Mouse (Mus musculus): ENCODE data around the gene Mycn. TPM values are rescaled to one million over a fixed set of nuclear protein-coding genes. Genes with fewer than 3 reads are reported as not detected.

Gene Mycn
- polyA plus RNA-seq, 1 experiment from 2014 or later, result 141 TPM

DNA sequence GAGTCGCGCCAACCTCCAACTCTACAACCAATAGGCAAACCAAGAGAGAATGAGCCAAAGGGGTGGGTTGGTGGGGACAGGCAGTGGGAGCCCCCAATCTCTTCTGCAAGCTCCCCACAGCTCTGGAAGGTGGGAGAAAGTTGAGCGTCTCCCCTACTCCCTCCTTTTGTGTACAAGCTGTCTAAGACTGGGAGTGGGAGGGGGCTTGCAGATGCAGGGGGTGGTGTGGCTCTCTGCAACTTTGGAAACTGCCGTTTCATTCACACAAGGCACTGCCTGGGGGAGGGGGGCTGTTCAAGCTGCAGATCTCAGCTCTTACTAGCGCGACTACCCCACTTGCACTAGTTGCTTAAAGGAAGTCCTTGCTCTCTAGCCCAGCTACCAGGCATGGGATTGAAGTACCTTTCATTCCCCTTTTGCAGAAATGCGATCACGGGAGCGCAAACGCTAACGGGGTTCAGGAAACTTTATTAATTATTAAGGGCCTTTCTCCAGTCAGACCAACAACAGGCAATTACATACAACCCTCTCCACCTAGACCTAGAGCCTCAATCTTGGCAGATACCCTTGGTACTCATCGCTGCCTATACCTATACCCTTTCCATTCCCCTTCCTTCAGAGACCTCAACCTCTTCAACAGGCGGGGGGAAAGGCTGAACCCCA lies 1.1 kb downstream of the Mycn start:
- Histone ChIP-seq H3K9ac (peak overlapping the region; percentile 88), H3K36me3 (replicated peaks) (peaks cover 27% of the 10 kb centered on the region), H3K27me3 (no peaks in the 10 kb centered on the region), H3K4me2 (peak overlapping the region; percentile 71), H3K27ac (peak overlapping the region; percentile 98), H3K4me3 (replicated peaks) (peak overlapping the region; percentile 78), H3K4me1 (peaks cover 28% of the 10 kb centered on the region), H3K9me3 (no peaks in the 10 kb centered on the region)
- WGBS, result 0% methylated on average over 13 of the region's 13 CpGs
- ATAC-seq (ENCODE audit: low FRiP score), result peak; percentile 15; the same call in 1 of the 2 replicates

DNA sequence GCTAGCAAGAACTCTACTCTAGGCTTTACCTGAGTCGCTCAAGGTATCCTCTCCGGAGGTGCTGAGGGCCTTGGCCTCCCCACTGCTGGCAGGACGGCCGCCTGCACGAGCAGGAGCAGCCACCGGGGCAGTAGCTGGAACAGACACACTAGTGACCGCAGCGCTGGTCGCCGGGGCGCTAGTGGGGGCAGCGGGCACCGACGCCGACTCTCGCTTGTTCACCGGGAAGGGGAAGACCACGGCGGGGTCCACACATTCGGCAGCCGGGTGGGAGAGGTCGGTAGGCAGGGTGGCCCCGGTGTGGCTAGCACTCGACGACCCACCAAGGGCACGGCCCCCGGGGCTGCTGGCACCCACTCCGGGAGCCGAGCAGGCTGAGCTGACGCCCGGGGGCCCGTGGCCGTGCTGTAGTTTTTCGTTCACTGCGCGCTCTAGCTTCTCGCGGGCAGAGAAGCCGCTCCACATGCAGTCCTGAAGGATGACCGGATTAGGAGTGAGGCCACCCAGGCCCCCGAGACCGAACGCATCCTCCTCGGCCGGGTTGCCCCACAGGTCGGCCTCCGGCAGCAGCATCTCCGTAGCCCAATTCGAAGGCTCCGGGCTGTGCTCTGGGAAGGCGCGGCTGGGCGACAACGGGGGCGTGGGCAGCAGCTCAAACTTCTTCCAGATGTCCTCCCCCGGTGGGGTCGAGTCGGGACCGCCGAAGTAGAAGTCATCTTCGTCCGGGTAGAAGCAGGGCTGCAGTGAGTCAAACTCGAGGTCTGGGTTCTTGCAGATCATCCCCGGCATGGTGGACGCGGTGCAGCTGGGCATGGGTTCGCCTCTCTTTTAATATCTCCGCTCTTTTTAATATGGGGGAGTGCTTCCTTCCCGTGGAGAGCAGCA lies 1.9 kb downstream of the Mycn start:
- peak overlapping the region; percentile 88 for H3K9ac ChIP-seq
- no peak for ATAC-seq (ENCODE audit: low FRiP score)
- H3K27me3 ChIP-seq, result no peaks in the 10 kb centered on the region
- H3K27ac ChIP-seq, result peak overlapping the region; percentile 98
- H3K4me3 ChIP-seq (replicated peaks), result peak overlapping the region; percentile 78
- H3K4me1 ChIP-seq, result peaks cover 28% of the 10 kb centered on the region
- WGBS, result under 1% methylated on average over 69 of the region's 69 CpGs
- H3K9me3 ChIP-seq, result no peaks in the 10 kb centered on the region
- H3K4me2 ChIP-seq, result peak overlapping the region; percentile 71
- peaks cover 33% of the 10 kb centered on the region for H3K36me3 ChIP-seq (replicated peaks)

DNA sequence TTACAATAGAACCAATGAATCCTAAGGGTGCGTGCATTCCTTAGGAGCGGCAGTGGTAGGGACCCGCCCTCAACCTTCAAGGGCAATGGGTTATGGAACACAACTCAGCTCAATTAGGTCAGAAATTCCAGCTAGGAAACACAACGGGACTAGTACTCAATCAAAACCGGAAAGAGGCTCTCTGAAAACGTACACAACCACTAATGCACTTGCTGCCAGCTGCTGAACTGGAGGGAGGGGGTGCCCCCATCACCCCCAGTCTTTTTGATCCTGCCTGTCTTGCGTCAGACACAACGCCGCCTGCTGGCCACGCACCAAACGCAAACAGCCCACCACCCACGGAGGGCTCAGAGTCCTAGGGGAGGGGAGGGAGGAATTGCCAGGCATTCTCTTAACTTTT lies 2.9 kb downstream of the Mycn start:
- peak overlapping the region; percentile 71 for H3K4me2 ChIP-seq
- H3K27ac ChIP-seq, result peak overlapping the region; percentile 98
- H3K27me3 ChIP-seq, result no peaks in the 10 kb centered on the region
- peak overlapping the region; percentile 78 for H3K4me3 ChIP-seq (replicated peaks)
- H3K36me3 ChIP-seq (replicated peaks), result peaks cover 41% of the 10 kb centered on the region
- peak; percentile 28; the same call in 1 of the 2 replicates for ATAC-seq (ENCODE audit: low FRiP score)
- H3K4me1 ChIP-seq, result peaks cover 28% of the 10 kb centered on the region
- under 1% methylated on average over 12 of the region's 12 CpGs for WGBS
- H3K9me3 ChIP-seq, result no peaks in the 10 kb centered on the region
- H3K9ac ChIP-seq, result peak overlapping the region; percentile 88

- H3K4me1 ChIP-seq, result peaks cover 26% of the 10 kb centered on the region
- H3K27me3 ChIP-seq, result no peaks in the 10 kb centered on the region
- peaks cover 41% of the 10 kb centered on the region for H3K36me3 ChIP-seq (replicated peaks)
- H3K9ac ChIP-seq, result peak overlapping the region; percentile 88
- H3K9me3 ChIP-seq, result no peaks in the 10 kb centered on the region
- H3K27ac ChIP-seq, result peak overlapping the region; percentile 98
- no peak for ATAC-seq (ENCODE audit: low FRiP score)
- H3K4me3 ChIP-seq (replicated peaks), result peak overlapping the region; percentile 78
- peak overlapping the region; percentile 71 for H3K4me2 ChIP-seq
- WGBS, result 2% methylated on average over 7 of the region's 7 CpGs
Measured at GRCm38 (mm10) chr12:12938361-12938760, 3.4 kb downstream of the Mycn start.

DNA sequence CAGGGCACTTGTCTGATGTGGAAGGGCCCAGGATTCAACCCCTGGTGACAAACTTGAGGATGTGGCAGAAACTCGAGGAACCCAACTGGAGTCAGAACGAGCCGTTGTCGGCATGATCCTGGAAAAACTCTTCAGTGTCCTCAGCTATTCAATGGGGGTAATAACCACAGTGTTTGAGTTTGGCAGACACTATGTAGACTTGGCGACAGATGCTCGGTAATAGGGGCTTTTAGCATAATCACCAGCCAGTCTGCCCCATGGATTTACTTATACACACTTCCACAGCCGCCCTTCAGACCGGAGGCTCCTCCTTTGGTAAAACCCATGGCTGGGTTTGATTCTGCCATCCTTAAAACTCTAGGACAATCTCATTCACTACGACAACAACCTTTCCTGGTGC lies 4.0 kb downstream of the Mycn start:
- WGBS, result 19% methylated on average over 9 of the region's 9 CpGs
- no peak for ATAC-seq (ENCODE audit: low FRiP score)
- Histone ChIP-seq H3K4me1 (peaks cover 21% of the 10 kb centered on the region), H3K27ac (peak overlapping the region; percentile 98), H3K9me3 (no peaks in the 10 kb centered on the region), H3K27me3 (no peaks in the 10 kb centered on the region), H3K36me3 (replicated peaks) (peaks cover 41% of the 10 kb centered on the region), H3K4me3 (replicated peaks) (peak overlapping the region; percentile 78), H3K4me2 (peak overlapping the region; percentile 71), H3K9ac (peak overlapping the region; percentile 88)

- H3K36me3 ChIP-seq (replicated peaks), result peaks cover 41% of the 10 kb centered on the region
- no peaks in the 10 kb centered on the region for H3K9me3 ChIP-seq
- no peak for ATAC-seq (ENCODE audit: low FRiP score)
- peak overlapping the region; percentile 71 for H3K4me2 ChIP-seq
- H3K4me3 ChIP-seq (replicated peaks), result peak overlapping the region; percentile 78
- H3K4me1 ChIP-seq, result peaks cover 20% of the 10 kb centered on the region
- H3K27me3 ChIP-seq, result no peaks in the 10 kb centered on the region
- H3K27ac ChIP-seq, result peak overlapping the region; percentile 98
- H3K9ac ChIP-seq, result peak overlapping the region; percentile 88
- 76% methylated on average over 30 of the region's 30 CpGs for WGBS
Measured at GRCm38 (mm10) chr12:12937088-12937487, 4.6 kb downstream of the Mycn start.

GRCm38 (mm10) chr12:12932238-12932637 lies 9.5 kb downstream of the Mycn start:
- no peak overlapping the region for H3K27ac ChIP-seq
- H3K27me3 ChIP-seq, result no peaks in the 10 kb centered on the region
- no peak for ATAC-seq (ENCODE audit: low FRiP score)
- H3K9me3 ChIP-seq, result no peaks in the 10 kb centered on the region
- peaks cover 28% of the 10 kb centered on the region for H3K36me3 ChIP-seq (replicated peaks)
- no peak overlapping the region for H3K4me3 ChIP-seq (replicated peaks)
- H3K4me1 ChIP-seq, result peaks cover 15% of the 10 kb centered on the region
- H3K9ac ChIP-seq, result no peak overlapping the region
- 74% methylated on average over 7 of the region's 7 CpGs for WGBS
- H3K4me2 ChIP-seq, result no peak overlapping the region

DNA sequence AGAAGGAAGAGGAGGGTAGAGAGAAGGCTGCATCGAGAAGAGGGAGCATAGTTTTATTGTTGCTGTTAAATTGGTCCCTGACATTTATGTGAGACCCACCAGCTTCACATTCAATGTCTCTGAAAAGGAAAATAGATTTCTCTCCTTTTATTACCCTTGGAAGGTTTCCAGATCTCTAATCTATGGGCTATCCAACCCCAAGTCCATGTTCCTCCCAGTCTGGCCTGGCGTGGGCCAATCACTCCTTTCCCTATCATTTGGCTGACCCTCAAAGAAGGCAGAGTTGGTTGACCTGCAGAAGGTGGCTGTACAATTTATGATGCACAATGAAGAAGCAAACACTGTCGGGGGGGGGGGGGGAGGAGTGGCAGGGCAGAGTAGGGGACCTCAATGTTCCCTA lies 13.5 kb downstream of the Mycn start:
- no peak overlapping the region for H3K4me2 ChIP-seq
- no peak for ATAC-seq (ENCODE audit: low FRiP score)
- WGBS, result 74% methylated on average over 3 of the region's 3 CpGs
- no peak overlapping the region for H3K9ac ChIP-seq
- H3K4me3 ChIP-seq (replicated peaks), result no peak overlapping the region
- no peaks in the 10 kb centered on the region for H3K27me3 ChIP-seq
- peaks cover 8% of the 10 kb centered on the region; the same call in 1 of the 2 replicates for H3K4me1 ChIP-seq
- H3K27ac ChIP-seq, result no peak overlapping the region
- H3K36me3 ChIP-seq (replicated peaks), result no peaks in the 10 kb centered on the region
- no peaks in the 10 kb centered on the region for H3K9me3 ChIP-seq

- H3K4me1 ChIP-seq, result peaks cover 8% of the 10 kb centered on the region; the same call in 1 of the 2 replicates
- H3K4me3 ChIP-seq (replicated peaks), result no peak overlapping the region
- H3K27ac ChIP-seq, result no peak overlapping the region
- H3K4me2 ChIP-seq, result no peak overlapping the region
- H3K9me3 ChIP-seq, result no peaks in the 10 kb centered on the region
- WGBS, result 65% methylated on average over 3 of the region's 3 CpGs
- ATAC-seq (ENCODE audit: low FRiP score), result no peak
- no peaks in the 10 kb centered on the region for H3K36me3 ChIP-seq (replicated peaks)
- H3K9ac ChIP-seq, result no peak overlapping the region
- no peaks in the 10 kb centered on the region for H3K27me3 ChIP-seq
Measured at GRCm38 (mm10) chr12:12926975-12927527, 14.7 kb downstream of the Mycn start.

- H3K27ac ChIP-seq, result no peak overlapping the region
- 45% methylated on average over 3 of the region's 3 CpGs for WGBS
Measured at GRCm38 (mm10) chr12:12924446-12924845, 17.3 kb downstream of the Mycn start.

GRCm38 (mm10) chr12:12920166-12921157 lies 21.3 kb downstream of the Mycn start:
- no peak overlapping the region for H3K27ac ChIP-seq
- no peaks in the 10 kb centered on the region for H3K36me3 ChIP-seq (replicated peaks)
- no peak overlapping the region for H3K9ac ChIP-seq
- H3K9me3 ChIP-seq, result no peaks in the 10 kb centered on the region
- no peak overlapping the region for H3K4me3 ChIP-seq (replicated peaks)
- 33% methylated on average over 12 of the region's 12 CpGs for WGBS
- H3K4me1 ChIP-seq, result peaks cover 12% of the 10 kb centered on the region
- H3K4me2 ChIP-seq, result no peak overlapping the region
- no peak for ATAC-seq (ENCODE audit: low FRiP score)
- 0 out of 2 replicates have a peak, but pooled peaks cover 5% of the 10 kb centered on the region for H3K27me3 ChIP-seq

More at GRCm38 (mm10) chr12:12924446-12924845, 17.3 kb downstream of the Mycn start:
- Histone ChIP-seq H3K4me2 (no peak overlapping the region), H3K27me3 (0 out of 2 replicates have a peak, but pooled peaks cover 5% of the 10 kb centered on the region), H3K4me1 (peaks cover 13% of the 10 kb centered on the region; the same call in 1 of the 2 replicates), H3K9me3 (no peaks in the 10 kb centered on the region), H3K36me3 (replicated peaks) (no peaks in the 10 kb centered on the region), H3K4me3 (replicated peaks) (no peak overlapping the region), H3K9ac (no peak overlapping the region)
- ATAC-seq (ENCODE audit: low FRiP score), result no peak

Measured in forebrain, embryonic 12.5 days (tissue).